Mouse (Mus musculus): Measurements from ENCODE around the gene E4f1. TPM values are rescaled to one million over a fixed set of nuclear protein-coding genes. Genes with fewer than 3 reads are reported as not detected.

Gene E4f1
- total RNA-seq, 2 experiments from 2014 or later: 30.8 to 31.3 TPM

DNA sequence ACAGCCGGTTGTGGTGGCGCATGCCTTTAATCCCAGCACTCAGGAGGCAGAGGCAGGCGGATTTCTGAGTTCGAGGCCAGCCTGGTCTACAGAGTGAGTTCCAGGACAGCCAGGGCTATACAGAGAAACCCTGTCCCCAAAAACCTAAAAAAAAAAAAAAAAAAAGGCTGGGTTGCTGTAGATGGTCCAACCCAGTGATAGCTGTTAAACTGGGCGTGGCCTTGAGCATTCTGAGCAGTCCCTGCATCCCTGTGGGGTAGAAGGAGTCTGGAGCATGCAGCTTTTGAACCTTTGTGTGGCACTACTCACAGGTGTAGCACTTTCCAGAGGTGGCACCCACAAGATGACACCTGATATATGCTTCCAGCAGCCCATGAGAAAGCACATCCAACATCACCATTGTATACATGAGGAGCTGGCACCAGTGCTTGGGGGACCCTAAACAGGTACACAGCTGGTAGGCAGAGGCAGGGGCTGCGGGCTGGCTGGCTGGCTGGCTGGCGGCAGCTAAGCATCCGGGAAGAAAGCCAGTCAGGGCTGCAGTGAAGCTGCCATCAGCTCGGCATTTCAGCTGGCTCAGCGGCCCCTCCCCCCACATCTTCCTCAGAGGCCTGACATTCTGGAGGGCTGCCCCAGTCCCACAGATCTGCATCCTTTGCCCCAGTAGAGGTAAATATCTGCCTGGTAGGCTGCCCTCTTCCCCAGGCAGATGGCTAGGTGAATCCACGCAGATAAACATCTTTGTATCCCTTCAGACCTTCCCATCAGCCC is 15.2 kb upstream of the E4f1 start:
- peak; percentile 70 to 80 for DNase-seq (ENCODE audit: extremely low spot score in 1 of 2, low spot score in 2 of 2)
- intact Hi-C loops (cut with DNase I): no loop called here

DNA sequence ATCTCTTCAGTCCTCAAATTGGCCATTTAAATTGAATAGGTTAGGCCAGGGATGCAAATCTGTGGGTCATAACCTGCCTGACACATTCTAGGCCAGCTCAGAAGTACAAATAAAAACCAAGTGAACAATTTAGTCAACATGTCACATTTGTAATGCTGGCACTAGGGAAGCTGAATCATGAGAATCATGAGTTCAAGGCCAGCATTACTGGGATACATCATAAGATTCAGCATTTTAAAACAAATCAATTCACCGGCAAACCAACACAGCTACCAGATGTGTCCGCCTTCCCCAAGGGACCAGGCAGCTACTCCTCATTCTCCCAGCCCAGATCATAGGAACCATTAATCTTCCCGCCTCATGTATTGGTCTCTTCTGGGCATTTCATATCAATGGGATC is 13.4 kb upstream of the E4f1 start:
- DNase-seq (ENCODE audit: extremely low spot score in 1 of 2, low spot score in 2 of 2): no peak
- intact Hi-C loops (cut with DNase I): no loop called here

DNA sequence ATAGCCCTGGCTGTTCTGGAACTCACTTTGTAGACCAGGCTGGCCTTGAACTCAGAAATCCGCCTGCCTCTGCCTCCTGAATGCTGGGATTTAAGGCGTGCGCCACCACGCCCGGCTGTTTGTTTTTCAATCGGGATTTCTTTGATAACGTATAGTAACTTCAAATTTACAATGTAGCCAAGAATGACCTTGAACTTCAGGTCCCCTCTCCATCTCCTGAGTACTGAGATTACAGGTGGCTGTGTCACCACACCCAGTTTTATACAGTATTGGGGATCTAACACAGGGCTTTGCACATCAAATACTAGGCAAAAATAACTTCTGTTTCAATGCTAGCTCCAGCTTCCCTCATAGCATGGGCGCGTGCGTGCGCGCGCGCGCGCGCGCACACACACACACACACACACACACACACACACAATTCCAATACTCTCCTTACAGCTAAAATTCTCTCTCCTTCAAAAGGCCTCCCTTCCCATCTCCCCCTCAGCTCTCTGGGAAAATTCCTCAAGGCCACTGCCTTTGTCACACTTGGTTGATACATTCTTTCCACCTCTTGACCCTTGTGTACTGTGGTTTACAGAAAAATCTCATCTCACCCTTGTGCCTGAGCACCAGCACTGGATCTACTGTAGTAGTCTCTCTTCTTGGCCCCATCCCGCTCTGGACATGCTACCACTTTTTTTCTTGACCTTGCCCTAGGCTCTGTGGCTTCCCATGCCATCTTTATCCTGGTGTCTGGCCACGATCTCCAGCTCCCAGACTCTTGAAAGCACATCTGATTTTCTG is 11.1 kb upstream of the E4f1 start:
- intact Hi-C loops (cut with DNase I): no loop called here
- no peak for DNase-seq (ENCODE audit: extremely low spot score in 1 of 2, low spot score in 2 of 2)

DNA sequence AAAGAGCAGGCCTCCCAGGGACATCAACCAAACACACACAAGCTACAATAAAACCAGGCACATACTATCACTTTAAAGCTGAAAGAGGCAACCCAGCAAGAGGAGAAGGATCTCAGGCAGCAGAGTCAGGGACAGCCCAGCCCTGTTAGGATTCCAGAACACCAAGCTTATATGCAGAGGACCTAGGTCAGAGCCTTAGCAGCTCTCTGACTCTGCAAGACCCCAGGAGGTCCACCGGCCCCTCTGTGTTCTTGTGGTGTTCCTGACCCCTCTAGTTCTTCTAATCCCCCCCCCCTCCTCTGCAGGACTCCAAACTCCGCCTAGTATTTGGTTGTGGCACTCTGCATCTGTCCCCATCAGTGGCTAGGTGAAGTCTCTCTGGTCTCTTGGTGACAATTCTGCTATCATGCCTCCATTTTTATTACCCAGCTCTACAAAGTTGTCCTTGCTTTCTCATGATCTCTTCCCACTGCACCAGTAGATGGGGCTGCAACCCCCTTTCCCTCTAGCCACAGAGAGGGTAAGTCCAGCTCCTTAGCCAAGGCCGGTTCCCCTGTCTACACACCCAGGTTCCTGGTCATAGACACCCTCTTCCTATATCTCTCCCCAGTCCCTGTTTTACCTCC is 10.2 kb upstream of the E4f1 start:
- DNase-seq (ENCODE audit: extremely low spot score in 1 of 2, low spot score in 2 of 2): no peak
- intact Hi-C loops (cut with DNase I): no loop called here

DNA sequence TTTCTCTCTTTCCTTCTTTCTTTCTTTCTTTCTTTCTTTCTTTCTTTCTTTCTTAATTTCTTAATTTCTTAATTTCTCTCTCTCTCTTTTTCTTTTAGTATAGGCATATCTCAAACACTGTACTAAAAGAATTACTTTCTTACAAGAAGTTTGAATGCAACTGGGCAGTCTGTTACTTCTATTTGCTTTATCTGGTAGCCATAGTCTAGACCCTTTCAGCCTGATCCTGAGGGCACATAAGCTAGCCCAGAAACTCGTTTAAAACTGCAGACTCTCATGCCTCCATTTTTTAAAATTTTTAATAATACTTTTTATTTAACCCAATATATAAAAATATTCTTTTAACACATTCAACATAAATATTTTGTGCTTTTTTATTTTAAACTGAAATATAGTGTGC is 9.3 kb upstream of the E4f1 start:
- DNase-seq (ENCODE audit: extremely low spot score in 1 of 2, low spot score in 2 of 2): no peak
- intact Hi-C loops (cut with DNase I): no loop called here

DNA sequence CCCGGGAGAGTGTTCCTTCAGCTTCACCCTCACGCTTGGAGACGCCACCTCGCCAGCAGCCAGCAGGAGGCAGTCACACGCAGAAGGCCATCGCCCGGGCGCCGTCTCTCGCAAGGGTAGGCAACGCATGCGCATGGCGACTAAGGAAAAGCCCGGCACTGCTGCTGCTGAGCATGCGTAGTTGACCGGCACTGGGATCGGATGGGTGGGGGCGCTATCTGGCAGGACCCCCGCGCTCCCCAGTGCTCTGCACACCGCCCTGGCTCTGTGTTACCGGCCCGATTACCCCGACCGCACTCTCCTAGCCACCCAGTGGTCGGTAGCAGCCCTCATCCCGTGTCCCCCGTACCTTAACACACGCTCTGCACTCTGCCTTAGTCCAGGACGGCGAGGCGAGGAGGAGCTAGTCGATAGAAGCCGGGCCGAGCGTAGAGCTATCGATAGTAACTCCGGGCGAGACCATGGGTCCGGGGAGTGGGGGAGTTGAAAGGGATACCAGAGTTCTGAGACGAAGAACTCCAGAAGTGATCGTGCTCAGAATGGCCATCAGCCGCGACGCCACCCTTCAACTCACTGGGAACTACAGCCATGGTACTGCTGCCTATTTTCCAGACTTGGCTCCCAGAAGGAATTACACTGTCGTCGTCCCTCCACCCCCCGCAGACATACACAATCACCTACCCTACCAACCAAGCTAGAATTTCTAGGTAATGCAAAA is 8.7 kb upstream of the E4f1 start, which contains the start of gene Mlst8:
Mlst8 (minus strand) TSS at position 416 of the 718 bp plus-strand sequence.
- DNase-seq (ENCODE audit: extremely low spot score in 1 of 2, low spot score in 2 of 2): peak; percentile 94 to 98
- intact Hi-C loops (cut with DNase I): no loop called here

DNA sequence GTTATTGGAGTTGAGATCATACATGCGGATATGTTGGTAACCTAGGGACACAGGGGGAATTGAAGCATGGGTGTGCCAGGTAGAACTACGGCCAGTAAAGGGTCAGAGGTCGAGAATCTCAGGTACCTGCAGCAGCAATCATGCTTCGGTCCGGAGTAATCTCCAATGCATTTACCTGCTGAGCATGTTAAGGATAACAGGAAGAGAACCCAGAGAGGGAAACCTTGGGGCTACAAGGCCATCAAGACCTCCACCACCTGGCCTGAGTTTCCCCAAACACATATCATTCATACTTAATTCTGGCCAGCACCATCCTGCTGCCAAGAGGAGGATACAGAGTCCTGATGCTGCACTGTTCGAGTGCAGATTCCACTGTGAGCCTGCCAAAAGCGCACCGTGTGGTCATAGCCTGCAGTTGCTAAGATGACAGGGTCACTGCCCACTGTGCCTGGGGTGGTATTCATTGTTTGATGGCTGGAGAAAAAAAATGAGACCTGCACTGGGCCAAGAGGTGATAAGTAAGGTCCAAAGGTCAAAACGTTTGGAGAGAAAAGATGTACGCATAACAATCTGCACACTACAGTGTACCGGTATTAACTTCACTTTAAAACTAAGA is 8.0 kb upstream of the E4f1 start:
- intact Hi-C loops (cut with DNase I): no loop called here
- peak in 1 of 2 experiments; percentile 49 for DNase-seq (ENCODE audit: extremely low spot score in 1 of 2, low spot score in 2 of 2)

DNA sequence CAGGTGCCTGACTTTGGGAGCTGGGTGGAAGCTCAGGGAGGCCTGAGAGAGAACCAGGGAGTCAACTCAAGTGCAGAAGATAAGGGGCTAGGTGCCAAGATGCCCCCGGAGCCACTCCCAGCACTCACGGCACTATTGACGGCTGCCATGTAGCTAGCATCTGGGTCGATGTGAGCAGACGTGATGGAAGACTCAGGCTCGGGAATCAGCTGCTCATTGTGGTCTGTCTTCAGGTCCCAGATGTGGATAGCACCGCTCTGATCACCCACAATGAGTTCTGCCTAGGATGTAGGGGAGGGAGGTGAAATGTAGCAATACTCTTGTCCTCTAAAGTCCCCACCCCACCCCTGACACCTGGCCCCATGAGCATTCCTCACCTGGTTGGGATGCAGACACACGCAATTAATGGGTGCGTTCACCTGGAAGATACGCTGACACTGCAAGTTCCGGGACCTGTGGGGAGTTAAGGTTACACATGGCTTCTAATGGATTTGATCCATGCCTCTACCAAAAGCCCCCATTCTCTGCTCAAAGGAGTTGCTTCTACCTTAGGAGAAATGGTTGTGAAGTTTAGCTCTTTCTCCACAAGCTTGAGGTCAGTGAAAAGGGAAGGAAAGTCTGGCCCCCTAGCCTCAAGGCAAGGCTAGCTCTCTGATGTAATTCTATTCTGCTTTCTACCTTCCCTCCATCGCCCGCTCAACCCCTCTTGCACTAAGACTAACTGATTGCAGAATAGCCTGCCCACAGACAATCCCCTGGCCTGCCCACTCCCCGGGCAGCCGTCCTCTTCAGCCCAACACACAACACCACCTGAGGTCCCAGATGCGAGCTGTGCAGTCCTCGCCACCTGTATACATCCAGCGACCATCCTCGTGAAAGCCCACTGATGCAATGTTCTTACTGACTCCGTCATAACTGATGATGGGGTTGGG is 7.2 kb upstream of the E4f1 start:
- intact Hi-C loops (cut with DNase I): no loop called here
- DNase-seq (ENCODE audit: extremely low spot score in 1 of 2, low spot score in 2 of 2): no peak

DNA sequence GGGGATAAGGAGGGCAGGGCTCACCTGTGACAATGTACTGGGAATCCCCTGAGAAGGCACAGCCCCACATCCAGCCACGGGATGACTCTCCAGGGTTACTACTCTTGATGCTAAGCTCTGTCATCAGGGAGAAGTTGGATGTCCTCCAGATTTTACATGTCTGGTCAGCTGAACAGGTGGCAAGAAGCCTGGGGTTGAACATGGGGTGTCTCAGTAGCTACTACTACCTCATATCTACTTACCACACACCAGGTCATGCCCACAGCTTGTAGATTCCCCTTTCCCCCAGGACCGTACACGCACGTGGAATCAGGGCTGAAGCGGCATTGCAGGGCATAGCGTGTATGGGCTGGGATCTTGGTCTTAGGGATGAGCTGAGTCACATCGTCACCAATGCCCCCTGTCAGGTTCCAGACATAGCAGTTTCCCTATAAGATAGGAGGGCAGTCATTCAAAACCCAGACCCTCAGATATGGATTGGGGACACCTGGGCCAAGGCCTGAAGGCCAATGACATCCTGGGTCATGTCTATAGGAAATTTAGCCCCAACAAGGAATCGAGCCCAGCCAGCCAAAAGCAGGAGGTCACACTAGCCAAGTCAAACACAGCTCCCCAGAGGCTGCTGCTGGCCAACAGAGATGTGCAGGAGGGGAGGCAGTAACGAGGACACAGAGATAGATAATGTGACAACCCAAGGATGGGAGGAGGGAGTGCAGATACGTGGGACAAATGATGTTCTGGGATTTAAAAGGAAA is 6.1 kb upstream of the E4f1 start:
- no peak for DNase-seq (ENCODE audit: extremely low spot score in 1 of 2, low spot score in 2 of 2)
- intact Hi-C loops (cut with DNase I): no loop called here

DNA sequence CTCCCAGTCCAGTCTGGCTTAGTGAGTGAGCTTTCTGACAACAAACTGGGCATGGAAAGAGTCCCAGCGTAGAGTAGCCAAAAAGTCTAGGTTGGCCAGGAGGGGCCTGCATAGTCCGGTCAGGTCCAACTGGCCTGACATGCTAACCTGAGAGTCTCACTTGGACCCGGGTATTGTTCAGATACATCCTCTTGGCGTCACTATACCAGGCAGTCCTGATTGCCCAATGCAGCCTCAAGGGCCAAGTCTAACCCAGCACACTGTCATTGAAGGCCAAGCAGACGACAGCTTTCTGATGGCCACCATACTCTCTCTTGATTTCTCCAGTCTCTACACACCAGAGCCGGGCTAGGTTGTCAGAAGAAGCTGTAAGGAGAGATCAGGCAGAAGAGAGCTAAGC is 5.5 kb upstream of the E4f1 start:
- intact Hi-C loops (cut with DNase I): no loop called here

DNA sequence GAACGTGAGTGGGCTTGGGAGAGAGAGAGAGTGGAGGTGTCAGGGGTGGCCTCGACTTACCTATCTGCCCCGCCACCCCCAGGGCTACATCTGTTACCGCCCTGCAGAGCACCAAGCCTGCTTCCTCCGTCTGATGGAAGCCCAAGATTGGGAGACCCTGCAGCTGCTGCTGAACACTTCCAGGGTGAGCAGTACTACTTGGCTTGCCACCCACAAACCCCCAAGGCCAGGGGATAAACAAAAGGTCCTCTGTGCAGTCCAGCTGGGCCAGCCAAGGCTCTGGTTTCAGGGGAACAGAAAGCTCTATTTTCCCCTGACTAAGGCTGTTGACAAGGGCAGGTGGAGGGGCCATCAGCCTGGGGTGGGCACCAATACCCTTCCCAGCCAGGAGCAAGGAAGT is 4.4 kb upstream of the E4f1 start:
- peak in 1 of 2 experiments; percentile 63 for DNase-seq (ENCODE audit: extremely low spot score in 1 of 2, low spot score in 2 of 2)
- intact Hi-C loops (cut with DNase I): no loop called here

More for the DNA sequence above, 5.5 kb upstream of the E4f1 start:
- DNase-seq (ENCODE audit: extremely low spot score in 1 of 2, low spot score in 2 of 2): no peak

DNA sequence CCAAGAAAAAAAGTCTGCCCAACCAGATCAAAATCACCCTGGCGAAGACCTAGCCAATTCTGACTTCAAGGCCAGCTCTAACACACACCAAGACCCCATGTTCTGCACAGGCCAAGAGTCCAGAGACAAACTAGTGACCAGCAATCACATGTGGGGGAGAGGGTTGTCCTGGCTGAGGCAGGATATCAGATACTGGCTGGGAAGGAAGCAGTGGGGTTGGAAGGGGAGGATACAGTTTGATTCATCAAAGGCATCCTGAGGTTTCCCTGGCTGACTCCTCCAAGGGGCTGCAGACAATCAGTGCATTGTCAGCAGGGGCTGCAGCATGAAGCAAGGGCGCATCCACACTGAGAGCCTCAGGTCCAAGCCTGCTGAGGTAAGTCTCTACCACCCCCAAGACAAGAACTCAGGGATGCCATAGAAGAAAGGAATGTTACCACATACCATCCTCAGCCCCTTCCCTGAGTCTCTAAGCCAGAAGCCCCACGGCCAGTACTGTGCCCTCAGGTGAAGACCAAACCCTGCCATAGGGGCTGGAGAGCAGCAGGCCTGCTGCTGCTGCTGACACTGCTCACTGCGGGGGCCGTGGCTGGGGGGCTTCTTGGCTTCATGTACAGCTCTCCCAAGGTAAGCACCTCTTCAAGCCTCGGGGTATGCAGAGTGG is 3.6 kb upstream of the E4f1 start, which contains the start of gene Bricd5:
Bricd5 (plus strand) TSS at position 273 of the 664 bp plus-strand sequence.
- intact Hi-C loops (cut with DNase I): no loop called here
- DNase-seq (ENCODE audit: extremely low spot score in 1 of 2, low spot score in 2 of 2): no peak

DNA sequence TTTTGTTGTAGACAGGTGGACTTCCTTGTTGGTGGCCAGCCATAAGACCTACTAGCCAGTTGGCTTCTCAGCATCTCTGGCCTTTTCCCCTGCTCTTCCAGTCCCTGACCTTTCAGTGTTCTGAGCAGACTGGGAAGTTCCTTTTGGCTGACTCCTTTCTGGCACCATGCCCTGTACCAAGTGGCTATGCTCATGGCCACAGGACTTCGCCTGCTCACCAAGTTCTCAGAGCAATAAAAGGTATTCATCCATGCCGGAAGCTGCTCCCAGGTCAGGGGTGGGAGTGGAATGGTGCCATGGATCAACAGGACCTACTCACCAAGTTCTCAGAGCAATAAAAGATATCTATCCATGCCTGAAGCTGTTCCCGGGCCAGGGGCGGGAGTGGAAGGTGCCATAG is 2.4 kb upstream of the E4f1 start:
- DNase-seq (ENCODE audit: extremely low spot score in 1 of 2, low spot score in 2 of 2): peak in 1 of 2 experiments; percentile 65
- intact Hi-C loops (cut with DNase I): no loop called here

DNA sequence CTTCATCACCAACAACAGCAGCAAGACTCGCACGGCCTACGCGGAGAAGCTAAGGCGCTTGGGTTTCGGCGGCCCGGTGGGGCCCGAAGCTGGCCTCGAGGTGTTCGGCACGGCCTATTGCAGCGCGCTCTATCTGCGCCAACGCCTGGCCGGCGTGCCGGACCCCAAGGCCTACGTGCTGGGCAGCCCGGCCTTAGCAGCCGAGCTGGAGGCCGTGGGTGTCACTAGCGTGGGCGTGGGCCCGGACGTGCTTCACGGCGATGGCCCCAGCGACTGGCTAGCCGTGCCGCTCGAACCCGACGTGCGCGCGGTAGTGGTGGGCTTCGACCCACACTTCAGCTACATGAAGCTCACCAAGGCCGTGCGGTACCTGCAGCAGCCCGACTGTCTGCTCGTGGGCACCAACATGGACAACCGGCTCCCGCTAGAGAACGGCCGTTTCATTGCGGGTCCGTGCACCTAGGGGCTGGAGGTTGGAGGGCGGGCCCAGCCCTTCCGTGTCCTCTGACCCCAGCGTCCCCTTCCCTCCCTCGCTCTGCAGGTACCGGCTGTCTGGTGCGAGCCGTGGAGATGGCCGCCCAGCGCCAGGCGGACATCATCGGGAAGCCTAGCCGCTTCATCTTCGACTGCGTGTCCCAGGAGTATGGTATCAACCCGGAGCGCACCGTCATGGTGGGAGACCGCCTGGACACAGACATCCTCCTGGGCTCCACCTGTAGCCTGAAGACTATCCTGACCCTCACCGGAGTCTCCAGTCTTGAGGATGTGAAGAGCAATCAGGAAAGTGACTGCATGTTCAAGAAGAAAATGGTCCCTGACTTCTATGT is 801 bp upstream of the E4f1 start:
- intact Hi-C loops (cut with DNase I): no loop called here
- peak in 1 of 2 experiments; percentile 77 for DNase-seq (ENCODE audit: extremely low spot score in 1 of 2, low spot score in 2 of 2)

DNA sequence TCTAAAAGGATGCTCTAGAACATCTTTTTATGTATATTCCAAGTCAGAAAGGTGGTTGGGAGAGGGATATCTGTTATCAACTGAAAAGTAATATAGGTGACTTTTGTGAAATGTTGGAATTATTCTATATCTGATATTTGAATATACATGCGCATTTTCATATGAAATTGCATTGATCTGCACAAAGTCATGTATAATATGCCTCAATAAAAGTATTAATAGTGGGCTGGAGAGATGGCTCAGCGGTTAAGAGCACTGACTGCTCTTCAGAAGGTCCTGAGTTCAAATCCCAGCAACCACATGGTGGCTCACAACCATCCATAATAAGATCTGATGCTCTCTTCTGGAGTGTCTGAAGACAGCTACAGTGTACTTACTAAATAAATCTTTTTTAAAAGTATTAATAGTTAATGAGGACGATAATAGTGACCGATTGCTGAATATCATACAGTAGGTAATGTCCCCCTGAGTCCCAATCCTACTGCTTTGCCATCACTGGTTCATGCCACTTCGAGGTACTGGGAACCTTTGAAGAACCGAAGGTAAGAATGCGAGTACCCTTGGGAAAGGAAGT is 690 bp downstream of the E4f1 start:
- DNase-seq (ENCODE audit: extremely low spot score in 1 of 2, low spot score in 2 of 2): no peak
- intact Hi-C loops (cut with DNase I): no loop called here
